Mouse (Mus musculus) G1E (cell line): ENCODE measurements at regions not wholly inside any gene's neighbourhood (a gene's known extent, or its start where the extent isn't known, plus 50 kb on each side); places are given as distances from the start of the nearest gene placed in this dataset.

Experiments used
- CTCF ChIP-seq: IDR thresholded peaks from 2 replicates; pipeline ENCODE4 v1.5.1; 2012; ENCODE audit warnings: low read depth, low read length, inconsistent platforms, mixed read lengths
- GATA1 ChIP-seq: IDR thresholded peaks from 2 replicates; pipeline ENCODE4 v1.6.1; 2012; ENCODE audit warnings: borderline replicate concordance, low read length, inconsistent platforms, mixed read lengths
- TAL1 ChIP-seq: conservative IDR thresholded peaks from 2 replicates; pipeline ENCODE4 v1.6.1; 2012; ENCODE audit warnings: low read depth, low read length, inconsistent platforms, mixed read lengths

GRCm38 (mm10) chr12:70738554-70738953 lies 86.8 kb upstream of the Frmd6 start:
- TF ChIP-seq CTCF = no peak
- TF ChIP-seq TAL1 = no peak
- no peak for TF ChIP-seq GATA1
